Mouse (Mus musculus) C2C12 (cell line): ENCODE results near the gene Foxd2. TPM values are rescaled to one million over a fixed set of nuclear protein-coding genes. Genes with fewer than 3 reads are reported as not detected.

ENCODE experiments used
- H3K27me3 ChIP-seq: one replicate; pipeline ENCODE4 v1.6.1; 2011; ENCODE audit not compliant: control insufficient read depth, insufficient read depth, insufficient read length
- H3K36me3 ChIP-seq: one replicate; pipeline ENCODE4 v1.6.1; 2011; ENCODE audit not compliant: control insufficient read depth, insufficient read depth
- H3K4me3 ChIP-seq: one replicate; pipeline ENCODE4 v1.5.1; 2011; ENCODE audit warnings: mild to moderate bottlenecking, control low read depth; ENCODE audit not compliant: poor library complexity, insufficient read depth, severe bottlenecking
- H3K79me2 ChIP-seq: one replicate; pipeline ENCODE4 v1.6.1; 2011; ENCODE audit not compliant: control insufficient read depth, insufficient read depth
- H3K79me3 ChIP-seq: one replicate; pipeline ENCODE4 v1.6.1; 2011; ENCODE audit warnings: low read depth, control low read depth
- H3ac ChIP-seq: one replicate; pipeline ENCODE3; 2011; ENCODE audit warnings: low read depth; ENCODE audit not compliant: control insufficient read depth, insufficient read length
- CEBPB ChIP-seq: IDR thresholded peaks from one replicate; pipeline ENCODE4 v1.6.1; 2011; ENCODE audit warnings: low read depth, mild to moderate bottlenecking, control low read depth, moderate library complexity
- CTCF ChIP-seq: IDR thresholded peaks from one replicate; pipeline ENCODE4 v1.5.1; 2011; ENCODE audit not compliant: control insufficient read depth, insufficient read depth, insufficient read length
- FOSL1 ChIP-seq: IDR thresholded peaks from one replicate; pipeline ENCODE4 v1.8.0; 2011; ENCODE audit warnings: mild to moderate bottlenecking, low read length; ENCODE audit not compliant: poor library complexity, insufficient read depth, severe bottlenecking
- MAX ChIP-seq: IDR thresholded peaks from one replicate; pipeline ENCODE4 v1.6.1; 2011; ENCODE audit warnings: mild to moderate bottlenecking, control low read depth
- MYOD1 ChIP-seq: IDR thresholded peaks from one replicate; pipeline ENCODE4 v1.6.1; 2011; ENCODE audit warnings: low read depth; ENCODE audit not compliant: control insufficient read depth, insufficient read length
- MYOG ChIP-seq: IDR thresholded peaks from one replicate; pipeline ENCODE4 v1.6.1; 2011; ENCODE audit not compliant: control insufficient read depth, insufficient read length; ENCODE audit errors: extremely low read depth
- USF1 ChIP-seq: IDR thresholded peaks from one replicate; pipeline ENCODE4 v1.6.1; 2011; ENCODE audit warnings: low read depth, mild to moderate bottlenecking, control low read depth, moderate library complexity
- polyA plus RNA-seq: library from polyadenylated mRNA; unstranded; fragments of >200 nt; fragmentation: generic; extraction: Trizol; gene quantifications from one replicate; pipeline ENCODE4 v1.2.1, GENCODE M21; 2012; ENCODE audit warnings: missing spikeins

Foxd2 gene
- polyA plus RNA-seq, 1 experiment = 0.57 TPM

DNA sequence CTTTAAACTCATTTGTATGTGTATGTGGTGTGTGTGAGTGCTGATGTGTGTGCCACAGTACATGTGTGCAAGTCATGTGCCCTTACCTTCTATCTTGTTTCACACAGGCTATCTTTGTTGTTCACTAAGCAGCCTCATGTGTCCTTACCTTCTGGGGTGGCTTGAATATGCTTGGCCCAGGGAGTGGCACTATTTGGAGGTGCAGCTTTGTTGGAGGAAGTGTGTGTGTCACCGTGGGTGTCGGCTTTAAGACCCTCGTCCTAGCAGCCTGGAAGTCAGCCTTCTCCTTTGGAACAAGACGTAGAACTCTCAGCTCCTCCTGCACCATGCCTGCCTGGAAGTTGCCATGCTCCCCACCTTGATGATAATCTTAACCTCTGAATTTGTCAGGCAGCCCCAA is 37.7 kb upstream of the Foxd2 start:
- Histone ChIP-seq H3K79me3 (no peaks in the 10 kb centered on the region), H3K79me2 (no peaks in the 10 kb centered on the region), H3K4me3 (no peak overlapping the region), H3ac (no peak overlapping the region), H3K27me3 (peaks cover 5% of the 10 kb centered on the region), H3K36me3 (no peaks in the 10 kb centered on the region)
- TF ChIP-seq USF1 = no peak
- no peak for TF ChIP-seq MYOD1
- no peak for TF ChIP-seq FOSL1
- no peak for TF ChIP-seq MAX
- no peak for TF ChIP-seq CEBPB
- no peak for TF ChIP-seq CTCF
- no peak for TF ChIP-seq MYOG

GRCm38 (mm10) chr4:114945021-114945420 is 36.3 kb upstream of the Foxd2 start:
- H3K27me3 ChIP-seq = peaks cover 5% of the 10 kb centered on the region
- H3ac ChIP-seq = no peak overlapping the region
- H3K79me3 ChIP-seq = no peaks in the 10 kb centered on the region
- no peaks in the 10 kb centered on the region for H3K36me3 ChIP-seq
- no peak overlapping the region for H3K4me3 ChIP-seq
- TF ChIP-seq MAX = no peak
- TF ChIP-seq CTCF = no peak
- no peak for TF ChIP-seq MYOG
- TF ChIP-seq CEBPB = no peak
- no peak for TF ChIP-seq USF1
- TF ChIP-seq FOSL1 = no peak
- no peaks in the 10 kb centered on the region for H3K79me2 ChIP-seq

GRCm38 (mm10) chr4:114942583-114942982 is 33.9 kb upstream of the Foxd2 start:
- no peak overlapping the region for H3ac ChIP-seq
- no peaks in the 10 kb centered on the region for H3K36me3 ChIP-seq
- TF ChIP-seq MAX (no peak), MYOD1 (no peak), USF1 (no peak), FOSL1 (no peak), CEBPB (no peak), CTCF (no peak), MYOG (no peak)
- H3K27me3 ChIP-seq = no peaks in the 10 kb centered on the region
- no peak overlapping the region for H3K4me3 ChIP-seq
- H3K79me3 ChIP-seq = no peaks in the 10 kb centered on the region
- H3K79me2 ChIP-seq = no peaks in the 10 kb centered on the region

GRCm38 (mm10) chr4:114942112-114942511 is 33.4 kb upstream of the Foxd2 start:
- Histone ChIP-seq H3K4me3 (no peak overlapping the region), H3K79me3 (no peaks in the 10 kb centered on the region), H3K79me2 (no peaks in the 10 kb centered on the region), H3K36me3 (no peaks in the 10 kb centered on the region), H3K27me3 (no peaks in the 10 kb centered on the region), H3ac (no peak overlapping the region)
- TF ChIP-seq CTCF (no peak), USF1 (no peak), FOSL1 (no peak), MAX (no peak), CEBPB (no peak), MYOG (no peak), MYOD1 (no peak)

GRCm38 (mm10) chr4:114941311-114941710 is 32.6 kb upstream of the Foxd2 start:
- H3K79me3 ChIP-seq = no peaks in the 10 kb centered on the region
- H3ac ChIP-seq = no peak overlapping the region
- no peaks in the 10 kb centered on the region for H3K79me2 ChIP-seq
- no peak overlapping the region for H3K4me3 ChIP-seq
- H3K36me3 ChIP-seq = no peaks in the 10 kb centered on the region
- H3K27me3 ChIP-seq = no peaks in the 10 kb centered on the region
- no peak for TF ChIP-seq MYOG
- no peak for TF ChIP-seq CEBPB
- TF ChIP-seq CTCF = no peak
- TF ChIP-seq USF1 = no peak
- no peak for TF ChIP-seq MYOD1
- TF ChIP-seq FOSL1 = no peak
- no peak for TF ChIP-seq MAX

DNA sequence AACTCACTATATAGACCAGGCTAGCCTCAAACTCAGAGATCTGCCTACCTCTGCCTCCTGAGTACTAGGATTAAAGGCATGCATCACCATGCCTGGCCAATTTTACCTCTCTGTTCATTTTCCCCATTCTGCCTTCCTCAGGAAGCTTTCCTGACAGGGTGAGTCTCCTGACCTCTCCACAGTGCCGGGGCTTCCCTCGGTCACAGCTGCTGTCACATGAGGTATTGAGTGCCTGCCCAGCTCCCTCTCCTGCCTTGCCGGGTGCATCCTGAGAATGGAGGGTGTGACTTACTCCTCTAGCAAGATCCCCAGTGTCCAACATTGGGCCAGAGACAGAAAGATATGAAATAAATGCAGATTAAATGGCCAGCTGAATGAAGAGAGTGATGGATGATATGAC is 29.6 kb upstream of the Foxd2 start:
- TF ChIP-seq MYOD1 (no peak), MYOG (no peak), CEBPB (no peak), FOSL1 (no peak), CTCF (no peak), USF1 (no peak), MAX (no peak)
- Histone ChIP-seq H3K4me3 (no peak overlapping the region), H3K79me2 (no peaks in the 10 kb centered on the region), H3K79me3 (no peaks in the 10 kb centered on the region), H3ac (no peak overlapping the region), H3K36me3 (no peaks in the 10 kb centered on the region), H3K27me3 (no peaks in the 10 kb centered on the region)
